Mouse (Mus musculus) brain, embryonic 14.5 days (tissue): ENCODE measurements around the gene Mroh3. TPM values are rescaled to one million over a fixed set of nuclear protein-coding genes. Genes with fewer than 3 reads are reported as not detected.

Experiments
- DNase-seq: peaks from one replicate; pipeline ENCODE4 v3.0.0-alpha.2; 2011; ENCODE audit warnings: low read depth
- CTCF ChIP-seq: fragments of 200-500 bp; IDR thresholded peaks from 2 replicates; pipeline ENCODE4 v1.5.1; 2012; ENCODE audit warnings: inconsistent platforms, mild to moderate bottlenecking, moderate library complexity, borderline replicate concordance; ENCODE audit not compliant: insufficient read depth, insufficient read length; ENCODE audit errors: extremely low read depth
- POLR2A ChIP-seq: fragments of 200-500 bp; IDR thresholded peaks from 2 replicates; pipeline ENCODE4 v1.6.1; 2012; ENCODE audit warnings: mild to moderate bottlenecking, inconsistent platforms, borderline replicate concordance; ENCODE audit not compliant: poor library complexity, insufficient read depth, insufficient read length, severe bottlenecking; ENCODE audit errors: extremely low read depth
- polyA plus RNA-seq: library from polyadenylated mRNA; depleted of rRNA; stranded (reverse); fragments of >200 nt; gene quantifications from 2 replicates; pipeline ENCODE4 v1.2.3, GENCODE M21; 2012

The Mroh3 gene
- polyA plus RNA-seq, 1 experiment = 0.77 TPM

DNA sequence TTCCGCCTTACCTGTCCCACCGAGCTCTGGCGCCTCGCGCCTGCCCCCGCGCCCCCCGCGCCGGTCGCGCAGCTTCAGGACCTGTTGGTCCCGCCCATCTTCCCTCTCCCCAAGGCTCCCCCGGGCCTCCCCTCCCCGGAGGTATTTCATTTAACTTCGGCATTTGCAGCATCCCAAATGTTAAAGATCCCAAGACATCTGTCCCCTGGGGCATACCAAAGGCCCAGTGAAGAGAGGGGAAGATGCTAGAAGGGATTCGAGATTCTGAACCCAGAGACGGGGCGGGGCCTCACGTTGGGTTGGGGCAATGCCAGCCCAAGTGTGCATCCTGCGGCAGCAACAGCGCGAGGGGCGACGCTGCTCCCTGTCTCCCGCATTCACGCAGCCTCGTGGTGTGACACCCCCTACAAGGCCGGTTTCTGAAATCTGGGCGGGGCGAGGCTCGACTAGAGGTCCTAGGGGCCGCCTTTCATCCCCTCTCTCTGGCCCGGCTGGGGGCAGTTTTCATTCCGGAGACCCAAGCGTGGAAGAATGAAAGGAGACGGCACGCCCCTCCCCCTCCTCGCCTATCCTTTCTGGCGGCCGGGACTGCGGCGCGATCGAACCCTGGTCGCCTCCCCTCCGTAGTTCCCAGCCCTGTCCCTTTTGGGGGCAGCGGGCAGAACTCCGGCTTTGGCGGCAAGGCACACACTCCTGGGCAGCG is 21.4 kb upstream of the Mroh3 start, which contains the start of gene Inava:
Inava (minus strand) TSS at position 373 of the 703 bp plus-strand sequence.
- peak; percentile 91 for DNase-seq
- no peak for TF ChIP-seq CTCF
- 0 out of 2 replicates have a peak, but pooled peaks have one; percentile 11 for TF ChIP-seq POLR2A

- peak; percentile 40 for DNase-seq
- TF ChIP-seq POLR2A (no peak), CTCF (no peak)
These were observed 20.6 kb upstream of the Mroh3 start for GRCm38 (mm10) chr1:136232986-136233790.

- DNase-seq = peak; percentile 60
- no peak for TF ChIP-seq CTCF
- TF ChIP-seq POLR2A = no peak
These were observed 19.8 kb upstream of the Mroh3 start for GRCm38 (mm10) chr1:136232285-136232926.

GRCm38 (mm10) chr1:136231596-136231995 is 19.0 kb upstream of the Mroh3 start:
- TF ChIP-seq POLR2A = no peak
- no peak for TF ChIP-seq CTCF
- DNase-seq = no peak

DNA sequence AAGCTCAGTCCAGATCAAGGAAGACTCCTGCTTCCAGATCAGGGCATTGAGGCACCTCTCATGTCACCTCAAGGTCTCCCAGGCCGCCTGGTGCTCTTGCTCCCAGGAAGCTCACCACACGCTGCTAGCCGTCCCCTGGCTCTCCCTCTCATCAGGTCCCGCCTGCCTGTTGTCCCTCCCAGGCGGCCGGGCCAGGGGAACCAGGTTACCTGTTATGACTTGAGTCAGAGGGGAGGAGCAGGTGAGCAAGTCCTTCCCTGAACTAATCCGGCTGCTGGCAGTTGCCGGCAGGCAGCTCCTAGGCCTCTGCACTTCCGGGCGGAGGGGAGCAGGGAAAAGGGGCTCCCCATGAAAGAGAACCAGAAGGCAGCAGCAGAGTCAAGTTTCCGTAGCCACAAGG is 17.6 kb upstream of the Mroh3 start:
- DNase-seq = no peak
- no peak for TF ChIP-seq POLR2A
- no peak for TF ChIP-seq CTCF

GRCm38 (mm10) chr1:136229040-136229373 is 16.4 kb upstream of the Mroh3 start:
- peak; percentile 57 for DNase-seq
- TF ChIP-seq CTCF = no peak
- TF ChIP-seq POLR2A = no peak

DNA sequence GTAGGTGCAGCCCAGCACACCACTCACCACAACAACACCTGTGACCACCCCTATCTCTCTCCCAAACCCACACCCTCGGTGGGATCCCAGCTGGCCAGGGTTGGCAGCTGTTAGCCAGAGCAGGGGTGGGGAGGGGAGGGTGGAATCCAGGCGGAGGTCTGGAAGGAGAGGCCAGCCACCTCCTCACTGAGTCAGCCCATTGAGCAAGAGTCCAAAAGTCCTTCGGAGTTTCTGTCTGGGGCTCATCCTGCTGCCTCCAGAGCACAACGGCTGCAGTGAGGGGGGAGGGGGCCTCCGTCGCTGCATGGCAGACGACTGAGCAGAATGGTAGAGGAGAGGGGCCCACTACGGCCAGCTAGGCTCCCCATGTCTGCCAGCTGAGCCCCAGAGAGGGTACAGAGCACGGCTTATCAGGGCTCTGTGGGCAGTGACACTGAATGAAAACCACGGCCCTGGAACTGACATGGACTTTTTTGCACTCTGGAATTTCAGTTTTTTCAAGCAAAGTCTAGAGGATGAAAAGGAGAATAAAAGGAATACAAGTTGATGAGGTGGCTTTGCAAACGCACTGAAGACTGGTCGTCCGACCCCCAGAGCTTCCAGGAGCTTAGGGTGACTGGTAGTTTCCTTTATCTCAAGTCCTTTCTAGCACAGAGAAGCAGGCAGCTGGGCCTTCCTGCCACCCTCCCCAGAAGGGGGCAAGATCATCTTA is 15.9 kb upstream of the Mroh3 start:
- TF ChIP-seq POLR2A (no peak), CTCF (no peak)
- DNase-seq = peak; percentile 36

GRCm38 (mm10) chr1:136227870-136228269 is 15.2 kb upstream of the Mroh3 start:
- TF ChIP-seq CTCF = no peak
- TF ChIP-seq POLR2A = no peak
- no peak for DNase-seq

DNA sequence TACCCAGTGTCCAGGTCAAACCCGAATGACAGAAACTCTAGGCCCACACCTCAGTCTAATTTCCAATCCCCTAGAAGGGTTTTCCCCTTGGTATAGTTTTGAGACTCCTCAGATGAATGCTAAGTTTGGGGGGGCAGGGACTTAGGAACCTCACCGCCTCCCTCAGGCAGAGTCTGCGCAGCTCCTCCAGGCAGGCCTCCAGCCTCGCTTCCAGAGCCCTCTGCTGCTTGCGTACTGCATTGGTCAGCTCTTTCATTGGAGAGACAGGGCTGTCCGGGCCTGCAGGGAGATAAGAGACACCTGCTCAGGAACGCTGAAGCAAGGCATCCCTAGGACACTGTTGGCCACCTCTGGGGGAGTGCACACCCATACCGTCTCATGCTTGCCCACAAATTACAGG is 14.0 kb upstream of the Mroh3 start:
- no peak for TF ChIP-seq CTCF
- no peak for TF ChIP-seq POLR2A
- no peak for DNase-seq

GRCm38 (mm10) chr1:136225846-136226245 is 13.2 kb upstream of the Mroh3 start:
- DNase-seq = no peak
- TF ChIP-seq POLR2A (no peak), CTCF (no peak)

- TF ChIP-seq CTCF (no peak), POLR2A (no peak)
These were observed 11.2 kb upstream of the Mroh3 start for GRCm38 (mm10) chr1:136223758-136224342.

DNA sequence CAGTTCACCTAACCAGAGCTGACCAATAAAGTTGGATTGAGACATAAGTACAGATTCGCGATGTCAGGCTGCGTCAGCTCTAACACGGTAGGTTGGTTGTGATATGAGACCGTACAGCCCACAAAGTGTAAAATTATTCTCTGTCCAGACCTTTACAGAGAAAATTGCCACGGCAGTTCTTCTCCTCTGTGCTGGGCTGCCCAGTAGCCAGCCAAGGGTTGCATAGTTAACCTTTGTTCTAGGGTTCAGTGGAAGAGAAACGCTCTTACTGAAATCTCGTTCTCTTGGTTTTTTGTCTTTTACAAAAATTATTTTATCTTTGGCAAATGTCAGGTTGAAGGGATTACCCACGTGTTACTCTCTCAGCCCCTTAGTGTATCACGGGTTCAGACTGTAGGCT is 9.8 kb upstream of the Mroh3 start:
- DNase-seq = no peak

More at GRCm38 (mm10) chr1:136223758-136224342, 11.2 kb upstream of the Mroh3 start:
- no peak for DNase-seq

More for the DNA sequence above, 9.8 kb upstream of the Mroh3 start:
- TF ChIP-seq POLR2A = no peak
- TF ChIP-seq CTCF = no peak
